Mouse (Mus musculus) liver, adult (tissue): ENCODE measurements at regions not wholly inside any gene's neighbourhood (a gene's known extent, or its start where the extent isn't known, plus 50 kb on each side); places are given as distances from the start of the nearest gene placed in this dataset.

Experiments
- GATA4 ChIP-seq: IDR thresholded peaks from 2 replicates; pipeline ENCODE4 v1.6.1; 2014; ENCODE audit warnings: mild to moderate bottlenecking, low read length; ENCODE audit not compliant: insufficient replicate concordance

GRCm38 (mm10) chr16:95814513-95815118, 112.7 kb downstream of the Ets2 start:
- TF ChIP-seq GATA4: no peak

GRCm38 (mm10) chr16:95811092-95811491, 109.2 kb downstream of the Ets2 start:
- no peak for TF ChIP-seq GATA4

GRCm38 (mm10) chr16:95809127-95809876, 107.4 kb downstream of the Ets2 start:
- TF ChIP-seq GATA4: no peak

GRCm38 (mm10) chr16:95806510-95806909, 104.6 kb downstream of the Ets2 start:
- TF ChIP-seq GATA4: no peak

GRCm38 (mm10) chr16:95804199-95804598, 102.3 kb downstream of the Ets2 start:
- no peak for TF ChIP-seq GATA4

- TF ChIP-seq GATA4: no peak
Observed at GRCm38 (mm10) chr16:95802641-95803040, 100.8 kb downstream of the Ets2 start.

- no peak for TF ChIP-seq GATA4
Observed at GRCm38 (mm10) chr16:95802207-95802606, 100.3 kb downstream of the Ets2 start.

- no peak for TF ChIP-seq GATA4
Observed at GRCm38 (mm10) chr16:95800911-95801442, 99.1 kb downstream of the Ets2 start.

- TF ChIP-seq GATA4: no peak
Observed at GRCm38 (mm10) chr16:95798582-95798981, 96.7 kb downstream of the Ets2 start.

- no peak for TF ChIP-seq GATA4
Observed at GRCm38 (mm10) chr16:95798099-95798498, 96.2 kb downstream of the Ets2 start.

GRCm38 (mm10) chr16:95797141-95797540, 95.3 kb downstream of the Ets2 start:
- TF ChIP-seq GATA4: no peak

- TF ChIP-seq GATA4: no peak
Observed at GRCm38 (mm10) chr16:95794876-95795275, 93.0 kb downstream of the Ets2 start.

- no peak for TF ChIP-seq GATA4
Observed at GRCm38 (mm10) chr16:95794281-95794727, 92.4 kb downstream of the Ets2 start.

GRCm38 (mm10) chr16:95790691-95791090, 88.8 kb downstream of the Ets2 start:
- no peak for TF ChIP-seq GATA4

GRCm38 (mm10) chr16:95789548-95789947, 87.7 kb downstream of the Ets2 start:
- TF ChIP-seq GATA4: no peak

- no peak for TF ChIP-seq GATA4
Observed at GRCm38 (mm10) chr16:95781681-95782080, 79.8 kb downstream of the Ets2 start.
